Comparison of ENCODE assay signal across 8 mouse cellular contexts in the genomic region with DNA sequence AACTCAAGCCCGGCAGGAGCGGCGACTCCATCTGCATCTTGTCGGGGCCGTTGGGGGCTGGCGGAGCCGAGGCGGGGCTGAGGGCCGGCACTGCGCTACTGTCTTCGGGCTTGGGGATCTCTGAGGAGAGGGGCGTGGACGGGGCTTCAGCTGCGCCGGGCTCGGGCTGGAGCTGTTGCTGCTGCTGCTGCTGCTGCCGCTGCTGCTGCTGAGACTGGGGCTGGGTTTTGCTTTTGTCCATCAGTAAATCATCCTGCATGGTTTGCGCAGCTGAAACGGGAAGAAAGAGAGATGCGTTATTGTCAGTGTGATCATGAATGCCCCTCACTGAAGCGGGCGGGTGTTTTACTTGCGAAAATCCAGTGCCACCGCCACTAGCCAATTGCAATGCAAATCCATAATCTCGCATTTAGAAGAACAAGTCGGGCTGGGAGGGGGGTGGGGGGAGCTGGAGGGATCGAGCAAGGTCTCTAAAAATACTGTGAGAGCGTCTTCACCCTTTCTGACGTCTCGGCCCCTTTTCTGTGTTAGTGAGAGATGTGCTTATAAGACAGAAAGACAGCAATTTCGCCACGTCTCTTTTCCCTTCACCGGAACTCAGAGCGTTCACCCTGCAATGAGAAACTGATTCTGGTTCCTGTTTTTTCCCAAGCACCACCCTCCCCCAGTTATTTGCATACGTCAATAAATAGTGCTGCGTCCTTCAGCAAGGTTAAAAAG. TPM values are rescaled to one million over a fixed set of nuclear protein-coding genes. Genes with fewer than 3 reads are reported as not detected.
DNase-seq lines count a peak whose midpoint lies in the region; ATAC-seq and TF ChIP-seq lines count a peak whose summit lies in the region.

No protein-coding gene starts in this region.

- H3K4me3 ChIP-seq in neural tube, embryonic 11.5 days (ENCODE audit: low read depth, low read length): peak overlapping the region; percentile 63
- H3K4me3 ChIP-seq in embryonic facial prominence, embryonic 11.5 days (ENCODE audit: low read depth, low read length): peak overlapping the region; percentile 55
- peak overlapping the region; percentile 65 for H3K4me3 ChIP-seq in kidney, embryonic 14.5 days (ENCODE audit: low read length)
- peak overlapping the region; percentile 82 for H3K4me3 ChIP-seq in midbrain, postnatal 0 days (ENCODE audit: low read depth, low read length)
- peak overlapping the region; percentile 69 for H3K4me3 ChIP-seq in stomach, embryonic 15.5 days (replicated peaks)

- no peaks in the 10 kb centered on the region for H3K9me3 ChIP-seq in neural tube, embryonic 11.5 days (ENCODE audit: control insufficient read depth, low read length)
- no peaks in the 10 kb centered on the region for H3K9me3 ChIP-seq in embryonic facial prominence, embryonic 11.5 days (replicated peaks; ENCODE audit: control insufficient read depth, low read length)
- H3K9me3 ChIP-seq in kidney, embryonic 14.5 days (ENCODE audit: control insufficient read depth, low read length): no peaks in the 10 kb centered on the region
- no peaks in the 10 kb centered on the region for H3K9me3 ChIP-seq in midbrain, postnatal 0 days (ENCODE audit: low read length)
- no peaks in the 10 kb centered on the region for H3K9me3 ChIP-seq in stomach, embryonic 15.5 days

- TF ChIP-seq CTCF in midbrain, postnatal 0 days (IDR thresholded peaks at IDR 0.05): no peak

- peaks cover 8% of the 10 kb centered on the region for H3K27me3 ChIP-seq in neural tube, embryonic 11.5 days (ENCODE audit: control insufficient read depth, insufficient read depth, low read length)
- peaks cover 20% of the 10 kb centered on the region for H3K27me3 ChIP-seq in embryonic facial prominence, embryonic 11.5 days (ENCODE audit: control insufficient read depth, insufficient read depth, low read length)
- peaks cover 6% of the 10 kb centered on the region; the same call in 1 of the 2 replicates for H3K27me3 ChIP-seq in kidney, embryonic 14.5 days (ENCODE audit: control insufficient read depth, insufficient read depth, low read length)
- H3K27me3 ChIP-seq in midbrain, postnatal 0 days (ENCODE audit: insufficient read depth, low read length): no peaks in the 10 kb centered on the region
- H3K27me3 ChIP-seq in stomach, embryonic 15.5 days (replicated peaks): peaks cover 10% of the 10 kb centered on the region; the same call in 1 of the 2 replicates

- H3K9ac ChIP-seq in neural tube, embryonic 11.5 days (ENCODE audit: low read length): peak overlapping the region; percentile 73
- H3K9ac ChIP-seq in embryonic facial prominence, embryonic 11.5 days (replicated peaks; ENCODE audit: low read length): peak overlapping the region; percentile 57
- peak overlapping the region; percentile 60 for H3K9ac ChIP-seq in kidney, embryonic 14.5 days (ENCODE audit: low read depth, low read length)
- H3K9ac ChIP-seq in midbrain, postnatal 0 days (replicated peaks; ENCODE audit: low read length, poor library complexity, severe bottlenecking): peak overlapping the region; percentile 87
- H3K9ac ChIP-seq in stomach, embryonic 15.5 days: peak overlapping the region; percentile 31

- no peaks in the 10 kb centered on the region for H3K36me3 ChIP-seq in neural tube, embryonic 11.5 days (ENCODE audit: control insufficient read depth, insufficient read depth, low read length)
- no peaks in the 10 kb centered on the region for H3K36me3 ChIP-seq in embryonic facial prominence, embryonic 11.5 days (replicated peaks; ENCODE audit: control insufficient read depth, insufficient read depth, low read depth, low read length)
- H3K36me3 ChIP-seq in kidney, embryonic 14.5 days (ENCODE audit: control insufficient read depth, insufficient read depth, low read length): no peaks in the 10 kb centered on the region
- no peaks in the 10 kb centered on the region for H3K36me3 ChIP-seq in midbrain, postnatal 0 days (ENCODE audit: insufficient read depth, low read length)
- no peaks in the 10 kb centered on the region for H3K36me3 ChIP-seq in stomach, embryonic 15.5 days

- H3K27ac ChIP-seq in neural tube, embryonic 11.5 days (ENCODE audit: low read depth, low read length): peak overlapping the region; percentile 69
- H3K27ac ChIP-seq in embryonic facial prominence, embryonic 11.5 days (replicated peaks; ENCODE audit: low read depth, low read length): no peak overlapping the region
- H3K27ac ChIP-seq in kidney, embryonic 14.5 days (ENCODE audit: low read depth, low read length): 0 out of 2 replicates have a peak overlapping the region, but pooled peaks have one; percentile 7
- H3K27ac ChIP-seq in midbrain, postnatal 0 days (ENCODE audit: low read depth, low read length): peak overlapping the region; percentile 94
- peak overlapping the region; percentile 57; the same call in 1 of the 2 replicates for H3K27ac ChIP-seq in stomach, embryonic 15.5 days

- peak; percentile 67 for ATAC-seq in neural tube, embryonic 11.5 days (ENCODE audit: insufficient read depth, low FRiP score, low TSS enrichment)
- peak; percentile 87 for ATAC-seq in embryonic facial prominence, embryonic 11.5 days (replicated peaks; ENCODE audit: insufficient number of reproducible peaks, low FRiP score, low TSS enrichment, low read depth)
- ATAC-seq in kidney, embryonic 14.5 days (ENCODE audit: low FRiP score, low TSS enrichment): peak; percentile 80
- peak; percentile 51 for ATAC-seq in midbrain, postnatal 0 days (ENCODE audit: low FRiP score)
- peak; percentile 63; the same call in 1 of the 2 replicates for ATAC-seq in stomach, embryonic 15.5 days (ENCODE audit: insufficient read depth, low FRiP score, low read depth)

- WGBS in neural tube, embryonic 11.5 days: under 1% methylated on average over 36 of the region's 36 CpGs
- under 1% methylated on average over 36 of the region's 36 CpGs for WGBS in embryonic facial prominence, embryonic 11.5 days
- under 1% methylated on average over 33 of the region's 36 CpGs for WGBS in kidney, embryonic 14.5 days
- WGBS in midbrain, postnatal 0 days: under 1% methylated on average over 35 of the region's 36 CpGs
- under 1% methylated on average over 36 of the region's 36 CpGs for WGBS in stomach, embryonic 15.5 days

- peak; percentile 72 for DNase-seq in neural tube, embryonic 11.5 days (ENCODE audit: low spot score)
- DNase-seq in neural tube, embryonic 10.5 days (ENCODE audit: extremely low spot score, low spot score): no peak
- DNase-seq in embryonic facial prominence, embryonic 11.5 days (ENCODE audit: low spot score): peak; percentile 66
- peak; percentile 73 to 84 for DNase-seq in heart, adult 9 months (ENCODE audit: low spot score in 2 of 2)
- peak; percentile 49 for DNase-seq in liver
- DNase-seq in midbrain, postnatal 0 days (ENCODE audit: low spot score): peak; percentile 77

- peaks cover 6% of the 10 kb centered on the region for H3K4me1 ChIP-seq in neural tube, embryonic 11.5 days (ENCODE audit: control insufficient read depth, insufficient read depth, low read length)
- no peaks in the 10 kb centered on the region for H3K4me1 ChIP-seq in embryonic facial prominence, embryonic 11.5 days (ENCODE audit: control insufficient read depth, insufficient read depth, low read length)
- H3K4me1 ChIP-seq in kidney, embryonic 14.5 days (ENCODE audit: control insufficient read depth, insufficient read depth, low read length): peaks cover 8% of the 10 kb centered on the region
- peaks cover 3% of the 10 kb centered on the region; the same call in 1 of the 2 replicates for H3K4me1 ChIP-seq in midbrain, postnatal 0 days (ENCODE audit: insufficient read depth, low read length)
- peaks cover 5% of the 10 kb centered on the region; the same call in 1 of the 2 replicates for H3K4me1 ChIP-seq in stomach, embryonic 15.5 days

- H3K4me2 ChIP-seq in neural tube, embryonic 11.5 days (ENCODE audit: low read depth): peak overlapping the region; percentile 99
- peak overlapping the region; percentile 100 for H3K4me2 ChIP-seq in embryonic facial prominence, embryonic 11.5 days (ENCODE audit: low read depth, low read length)
- peak overlapping the region; percentile 100 for H3K4me2 ChIP-seq in kidney, embryonic 14.5 days (replicated peaks; ENCODE audit: low read depth, low read length)
- H3K4me2 ChIP-seq in midbrain, postnatal 0 days (ENCODE audit: low read depth, low read length, poor library complexity, severe bottlenecking): peak overlapping the region; percentile 97
- peak overlapping the region; percentile 100 for H3K4me2 ChIP-seq in stomach, embryonic 15.5 days

RNA-seq across cellular contexts. Expression of a gene that starts 32.5 kb away (rescaled TPM):
- polyA plus RNA-seq in neural tube, embryonic 11.5 days (2014; fragmentation: Nextera tagmentation; extraction: Ambion mirVana): 141 and 142 TPM in 2 replicates
- 173 and 175 TPM in 2 replicates for polyA plus RNA-seq in embryonic facial prominence, embryonic 11.5 days (2014; fragmentation: Nextera tagmentation; extraction: Ambion mirVana)
- 98.4 and 119 TPM in 2 replicates for polyA plus RNA-seq in kidney, embryonic 14.5 days (2014; fragmentation: Nextera tagmentation; extraction: Ambion mirVana)
- 79.9 and 83.1 TPM in 2 replicates for total RNA-seq in midbrain, postnatal 0 days (2014; rRNA removed)
- 89.0 and 97.0 TPM in 2 replicates for polyA plus RNA-seq in midbrain, postnatal 0 days (2015; fragmentation: Nextera tagmentation; extraction: Ambion mirVana)
- 85.6 and 87.6 TPM in 2 replicates for polyA plus RNA-seq in stomach, embryonic 15.5 days (2015; fragmentation: Nextera tagmentation; extraction: Ambion mirVana)

RNA-seq across cellular contexts. Expression of a gene that starts 33.5 kb away (rescaled TPM):
- polyA plus RNA-seq in neural tube, embryonic 11.5 days (2014; fragmentation: Nextera tagmentation; extraction: Ambion mirVana): 2.8 and 4.3 TPM in 2 replicates
- 0.77 and 0.91 TPM in 2 replicates for polyA plus RNA-seq in embryonic facial prominence, embryonic 11.5 days (2014; fragmentation: Nextera tagmentation; extraction: Ambion mirVana)
- 0.83 and 1.0 TPM in 2 replicates for polyA plus RNA-seq in kidney, embryonic 14.5 days (2014; fragmentation: Nextera tagmentation; extraction: Ambion mirVana)
- 34.4 and 35.4 TPM in 2 replicates for total RNA-seq in midbrain, postnatal 0 days (2014; rRNA removed)
- polyA plus RNA-seq in midbrain, postnatal 0 days (2015; fragmentation: Nextera tagmentation; extraction: Ambion mirVana): 6.8 and 11.2 TPM in 2 replicates
- polyA plus RNA-seq in stomach, embryonic 15.5 days (2015; fragmentation: Nextera tagmentation; extraction: Ambion mirVana): 1.3 and 1.7 TPM in 2 replicates

Comparison
In these comparisons a context has a peak if more than half of its experiments do, and no peak if none do; other contexts are left out.
1. H3K9ac ChIP-seq: peak in every context shown above with its lines; median percentile 87 in midbrain, postnatal 0 days; 73 in neural tube, embryonic 11.5 days; 60 in kidney, embryonic 14.5 days; 57 in embryonic facial prominence, embryonic 11.5 days; 31 in stomach, embryonic 15.5 days.